Mouse (Mus musculus): ENCODE results near the gene 4931429L15Rik.

- TF ChIP-seq POLR2A (IDR thresholded peaks at IDR 0.05; ENCODE audit: low read depth, low read length): no peak
- TF ChIP-seq CTCF (IDR thresholded peaks at IDR 0.05; ENCODE audit: extremely low read depth, insufficient read depth, insufficient read length, insufficient replicate concordance): no peak
These were observed 47.7 kb downstream of the 4931429L15Rik start for GRCm38 (mm10) chr9:46272070-46272469.
